Mouse (Mus musculus): ENCODE measurements around the gene Lbp.
A peak's percentile ranks its signal among the peaks of the same experiment; 100 is the strongest.

Lbp gene

GRCm38 (mm10) chr2:158305948-158306695, at the start of gene Lbp:
TSS of gene Lbp (plus strand) at chr2:158306493.
- no peak for DNase-seq (ENCODE audit: low spot score in 2 of 2)

- no peak for DNase-seq (ENCODE audit: low spot score in 2 of 2)
Measured at GRCm38 (mm10) chr2:158256894-158257293, 49.4 kb upstream of the Lbp start.

GRCm38 (mm10) chr2:158258005-158258418, 48.3 kb upstream of the Lbp start, which contains the start of gene Bpi:
TSS of gene Bpi (plus strand) at chr2:158258094.
- DNase-seq (ENCODE audit: low spot score in 2 of 2), result no peak

- DNase-seq (ENCODE audit: low spot score in 2 of 2), result peak; percentile 31 to 67
Measured at GRCm38 (mm10) chr2:158258781-158259180, 47.5 kb upstream of the Lbp start.

GRCm38 (mm10) chr2:158259498-158259897, 46.8 kb upstream of the Lbp start:
- no peak for DNase-seq (ENCODE audit: low spot score in 2 of 2)

GRCm38 (mm10) chr2:158264877-158265276, 41.4 kb upstream of the Lbp start:
- DNase-seq (ENCODE audit: low spot score in 2 of 2), result no peak

- no peak for DNase-seq (ENCODE audit: low spot score in 2 of 2)
Measured at GRCm38 (mm10) chr2:158270017-158270416, 36.3 kb upstream of the Lbp start.

- peak; percentile 19 to 27 for DNase-seq (ENCODE audit: low spot score in 2 of 2)
Measured at GRCm38 (mm10) chr2:158273646-158274045, 32.6 kb upstream of the Lbp start.

- DNase-seq (ENCODE audit: low spot score in 2 of 2), result peak in 1 of 2 experiments; percentile 22
Measured at GRCm38 (mm10) chr2:158275349-158275748, 30.9 kb upstream of the Lbp start.

GRCm38 (mm10) chr2:158275811-158276210, 30.5 kb upstream of the Lbp start:
- DNase-seq (ENCODE audit: low spot score in 2 of 2), result no peak

GRCm38 (mm10) chr2:158276451-158276850, 29.8 kb upstream of the Lbp start:
- DNase-seq (ENCODE audit: low spot score in 2 of 2), result no peak

- no peak for DNase-seq (ENCODE audit: low spot score in 2 of 2)
Measured at GRCm38 (mm10) chr2:158276878-158277277, 29.4 kb upstream of the Lbp start.

GRCm38 (mm10) chr2:158279656-158280055, 26.6 kb upstream of the Lbp start:
- DNase-seq (ENCODE audit: low spot score in 2 of 2), result no peak

GRCm38 (mm10) chr2:158281497-158282205, 24.6 kb upstream of the Lbp start:
- DNase-seq (ENCODE audit: low spot score in 2 of 2), result no peak

- DNase-seq (ENCODE audit: low spot score in 2 of 2), result no peak
Measured at GRCm38 (mm10) chr2:158283136-158283535, 23.2 kb upstream of the Lbp start.

- no peak for DNase-seq (ENCODE audit: low spot score in 2 of 2)
Measured at GRCm38 (mm10) chr2:158283771-158284170, 22.5 kb upstream of the Lbp start.

- DNase-seq (ENCODE audit: low spot score in 2 of 2), result peak; percentile 24 to 64
Measured at GRCm38 (mm10) chr2:158284571-158284970, 21.7 kb upstream of the Lbp start.

- no peak for DNase-seq (ENCODE audit: low spot score in 2 of 2)
Measured at GRCm38 (mm10) chr2:158285655-158286054, 20.6 kb upstream of the Lbp start.

- no peak for DNase-seq (ENCODE audit: low spot score in 2 of 2)
Measured at GRCm38 (mm10) chr2:158295700-158296099, 10.6 kb upstream of the Lbp start.

GRCm38 (mm10) chr2:158299203-158299602, 7.1 kb upstream of the Lbp start:
- no peak for DNase-seq (ENCODE audit: low spot score in 2 of 2)

GRCm38 (mm10) chr2:158299731-158300130, 6.6 kb upstream of the Lbp start:
- no peak for DNase-seq (ENCODE audit: low spot score in 2 of 2)

- no peak for DNase-seq (ENCODE audit: low spot score in 2 of 2)
Measured at GRCm38 (mm10) chr2:158302807-158303206, 3.5 kb upstream of the Lbp start.

- DNase-seq (ENCODE audit: low spot score in 2 of 2), result no peak
Measured at GRCm38 (mm10) chr2:158306696-158307049, 380 bp downstream of the Lbp start.
